Mouse (Mus musculus) embryo, embryonic 10 days (tissue): ENCODE data around the gene Rpl27.
"Not testable (repeated sequence)": the region's sequence is repeated elsewhere in the genome, so short reads cannot be mapped to it uniquely, and the experiment has no call there.

Experiments
- DNase-seq: peaks from one replicate; pipeline ENCODE4 v3.0.0-alpha.2; 2015; ENCODE audit warnings: low spot score

Gene Rpl27

GRCm38 (mm10) chr11:101447786-101448185 lies 5.7 kb downstream of the Rpl27 start:
- no peak for DNase-seq

DNA sequence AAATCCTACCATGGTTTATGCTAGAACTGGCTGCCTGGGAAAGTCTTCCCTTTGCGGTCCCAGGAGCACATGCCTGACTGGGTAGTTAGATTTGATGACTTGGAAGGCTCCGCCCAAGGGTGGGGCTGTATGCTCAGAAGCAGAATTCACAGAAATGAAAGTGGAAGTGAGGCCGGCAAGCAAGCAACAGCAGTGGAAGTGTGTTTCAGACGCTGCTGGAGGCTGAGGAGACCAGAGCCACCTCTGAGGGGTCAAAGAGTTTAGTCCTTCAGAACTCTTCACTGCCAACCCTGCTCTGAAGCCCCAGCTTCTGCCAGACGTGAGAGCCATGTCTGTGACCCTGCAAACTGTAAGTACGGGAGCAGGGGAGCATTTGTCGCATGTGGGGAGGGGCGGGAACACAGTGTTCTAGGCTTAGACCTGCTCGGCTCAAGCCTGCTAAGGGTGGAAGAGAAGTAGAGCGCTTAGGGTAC lies 6.2 kb downstream of the Rpl27 start, which contains the start of gene Ifi35:
TSS of gene Ifi35 (plus strand) at position 134 of the 473 bp plus-strand sequence.
- peak; percentile 57 for DNase-seq

GRCm38 (mm10) chr11:101448899-101449298 lies 6.8 kb downstream of the Rpl27 start:
- no peak for DNase-seq

DNA sequence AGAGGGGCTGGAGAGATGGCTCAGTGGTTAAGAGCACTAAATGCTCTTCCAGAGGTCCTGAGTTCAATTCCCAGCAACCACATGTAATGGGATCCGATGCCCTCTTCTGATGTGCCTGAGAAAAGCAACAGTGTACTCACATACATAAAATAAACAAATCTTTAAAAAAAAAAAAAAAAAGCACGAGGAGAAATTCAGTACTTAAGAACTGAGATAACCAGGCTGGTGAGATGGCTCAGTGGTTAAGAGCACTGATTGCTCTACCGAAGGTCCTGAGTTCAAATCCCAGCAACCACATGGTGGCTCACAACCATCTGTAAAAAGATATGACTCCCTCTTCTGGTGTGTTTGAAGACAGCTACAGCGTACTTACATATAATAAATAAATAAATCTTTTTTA lies 7.5 kb downstream of the Rpl27 start:
- not testable (repeated sequence) for DNase-seq

DNA sequence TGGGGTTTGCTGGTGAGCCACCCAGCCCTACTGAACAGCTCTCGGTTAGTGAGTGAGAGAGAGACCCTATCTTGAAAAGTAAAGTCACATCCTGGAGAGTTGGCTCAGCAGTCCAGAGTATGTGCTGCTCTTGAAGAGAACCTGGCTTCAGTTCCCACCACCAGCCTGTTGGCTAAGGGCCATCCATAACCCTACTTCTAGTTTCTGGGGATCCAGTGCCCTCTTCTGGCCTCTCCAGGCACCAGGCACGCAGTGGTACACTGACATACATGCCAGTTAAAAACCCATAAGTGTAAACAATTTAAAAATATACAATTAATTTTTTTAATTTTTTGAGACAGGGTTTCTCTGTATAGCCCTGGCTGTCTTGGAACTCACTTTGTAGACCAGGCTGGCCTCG lies 8.3 kb downstream of the Rpl27 start:
- no peak for DNase-seq

DNA sequence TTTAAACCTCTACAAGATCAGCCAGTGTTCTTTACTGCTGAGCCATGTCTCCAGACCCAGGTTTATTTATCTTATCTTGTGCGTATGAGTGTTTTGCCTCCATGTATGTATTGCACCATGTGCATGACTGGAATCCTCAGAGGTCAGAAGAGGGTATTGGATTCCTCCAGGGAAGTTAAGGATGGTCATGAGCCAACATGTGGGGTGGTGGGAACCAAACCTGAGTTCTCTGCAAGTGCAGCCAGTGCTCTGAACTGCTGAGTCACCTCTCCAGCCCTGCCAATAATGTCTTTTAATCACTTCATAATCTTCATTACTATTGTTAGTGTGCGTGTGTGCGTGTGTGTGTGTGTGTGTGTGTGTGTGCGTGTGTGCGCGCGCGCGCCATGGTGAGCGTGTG lies 9.4 kb downstream of the Rpl27 start:
- DNase-seq = no peak

- DNase-seq = no peak
Observed at GRCm38 (mm10) chr11:101452093-101452774, 10.1 kb downstream of the Rpl27 start.

- no peak for DNase-seq
Observed at GRCm38 (mm10) chr11:101454702-101455101, 12.6 kb downstream of the Rpl27 start.

DNA sequence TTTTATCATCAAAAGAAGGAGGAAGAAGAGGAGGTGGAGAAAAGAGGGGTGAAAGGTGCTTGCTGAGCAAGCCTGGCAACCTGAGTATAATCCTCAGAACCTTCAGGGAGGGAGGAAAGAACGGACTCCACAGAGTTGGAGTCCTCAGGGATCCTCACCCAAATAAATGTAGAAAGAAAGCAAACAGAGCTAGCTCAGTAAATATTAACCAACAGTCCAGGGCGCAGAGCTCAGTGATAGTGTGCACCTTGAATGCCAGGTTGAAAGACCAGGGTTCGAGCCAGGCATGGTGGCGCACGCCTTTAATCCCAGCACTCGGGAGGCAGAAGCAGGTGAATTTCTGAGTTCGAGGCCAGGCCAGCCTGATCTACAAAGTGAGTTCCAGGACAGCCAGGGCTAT lies 13.5 kb downstream of the Rpl27 start:
- DNase-seq = no peak

DNA sequence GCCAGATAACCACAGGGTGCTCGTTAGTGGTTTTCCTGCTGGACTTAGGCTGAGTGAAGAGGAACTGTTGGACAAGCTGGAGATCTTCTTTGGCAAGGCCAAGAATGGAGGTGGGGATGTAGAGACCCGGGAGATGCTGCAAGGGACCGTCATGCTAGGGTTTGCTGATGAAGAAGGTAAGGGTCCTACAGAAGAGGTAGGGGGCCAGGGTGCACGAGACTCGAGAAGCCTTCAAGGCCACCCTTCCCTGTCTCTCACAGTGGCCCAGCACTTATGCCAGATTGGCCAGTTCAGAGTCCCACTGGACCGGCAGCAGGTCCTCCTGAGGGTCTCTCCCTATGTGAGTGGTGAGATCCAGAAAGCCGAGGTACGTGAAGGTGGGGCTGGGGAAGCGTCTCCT lies 15.5 kb downstream of the Rpl27 start:
- no peak for DNase-seq

DNA sequence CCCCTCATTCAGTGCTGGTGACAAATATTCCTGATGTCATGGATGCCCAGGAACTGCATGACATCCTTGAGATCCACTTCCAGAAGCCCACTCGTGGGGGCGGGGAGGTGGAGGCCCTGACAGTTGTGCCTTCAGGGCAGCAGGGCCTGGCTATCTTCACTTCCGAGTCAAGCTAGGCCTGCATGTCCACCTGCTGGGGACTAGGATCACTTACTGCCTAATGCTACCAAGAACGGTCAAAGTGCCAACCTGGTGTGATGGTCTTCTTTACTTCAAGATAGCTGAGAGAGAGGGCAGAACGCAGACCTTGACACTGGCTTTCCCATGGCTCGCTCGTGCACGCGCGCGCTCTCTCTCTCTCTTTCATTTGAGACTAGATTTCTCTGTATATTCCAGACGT lies 16.1 kb downstream of the Rpl27 start:
- no peak for DNase-seq

DNA sequence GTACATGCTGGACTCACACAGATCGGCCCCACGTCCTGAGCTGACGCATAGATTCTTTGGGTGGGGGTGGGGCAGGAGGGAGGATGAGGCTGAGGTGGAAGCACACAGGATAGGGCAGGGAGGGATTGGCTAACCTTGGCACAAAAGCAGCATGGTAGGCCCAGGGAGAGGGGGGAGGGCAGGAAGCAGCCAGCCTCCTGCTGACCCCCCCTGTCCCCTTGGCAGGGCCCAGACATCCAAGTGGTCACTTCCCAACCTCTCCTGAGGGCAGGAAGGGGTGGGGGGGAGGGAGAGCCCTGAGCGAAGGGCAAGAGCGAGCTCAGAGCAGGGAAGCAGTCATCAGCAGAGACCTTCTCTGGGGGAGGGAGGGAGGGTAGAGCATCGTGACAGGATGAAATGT lies 17.6 kb downstream of the Rpl27 start:
- DNase-seq = no peak

- DNase-seq = no peak
Observed at GRCm38 (mm10) chr11:101460321-101460720, 18.2 kb downstream of the Rpl27 start.

DNA sequence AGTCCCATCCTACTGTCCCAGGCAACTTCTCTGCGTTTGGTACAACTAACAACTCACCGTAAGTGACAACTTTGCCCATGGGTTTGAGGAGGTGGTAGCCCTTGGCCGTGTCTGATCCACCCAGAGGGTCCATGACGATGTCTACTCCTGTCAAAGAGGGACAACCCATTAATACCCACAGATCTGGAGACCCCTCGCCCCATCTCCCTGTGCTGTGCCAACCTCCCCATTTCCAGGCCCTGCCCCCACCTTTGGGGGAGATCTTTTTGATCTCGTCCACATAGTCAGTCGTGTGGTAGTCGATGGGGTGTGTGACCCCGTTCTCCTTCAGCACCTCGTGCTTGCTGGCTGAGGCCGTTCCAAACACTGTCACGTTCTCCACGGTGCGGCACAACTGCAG lies 20.0 kb downstream of the Rpl27 start:
- DNase-seq = no peak

DNA sequence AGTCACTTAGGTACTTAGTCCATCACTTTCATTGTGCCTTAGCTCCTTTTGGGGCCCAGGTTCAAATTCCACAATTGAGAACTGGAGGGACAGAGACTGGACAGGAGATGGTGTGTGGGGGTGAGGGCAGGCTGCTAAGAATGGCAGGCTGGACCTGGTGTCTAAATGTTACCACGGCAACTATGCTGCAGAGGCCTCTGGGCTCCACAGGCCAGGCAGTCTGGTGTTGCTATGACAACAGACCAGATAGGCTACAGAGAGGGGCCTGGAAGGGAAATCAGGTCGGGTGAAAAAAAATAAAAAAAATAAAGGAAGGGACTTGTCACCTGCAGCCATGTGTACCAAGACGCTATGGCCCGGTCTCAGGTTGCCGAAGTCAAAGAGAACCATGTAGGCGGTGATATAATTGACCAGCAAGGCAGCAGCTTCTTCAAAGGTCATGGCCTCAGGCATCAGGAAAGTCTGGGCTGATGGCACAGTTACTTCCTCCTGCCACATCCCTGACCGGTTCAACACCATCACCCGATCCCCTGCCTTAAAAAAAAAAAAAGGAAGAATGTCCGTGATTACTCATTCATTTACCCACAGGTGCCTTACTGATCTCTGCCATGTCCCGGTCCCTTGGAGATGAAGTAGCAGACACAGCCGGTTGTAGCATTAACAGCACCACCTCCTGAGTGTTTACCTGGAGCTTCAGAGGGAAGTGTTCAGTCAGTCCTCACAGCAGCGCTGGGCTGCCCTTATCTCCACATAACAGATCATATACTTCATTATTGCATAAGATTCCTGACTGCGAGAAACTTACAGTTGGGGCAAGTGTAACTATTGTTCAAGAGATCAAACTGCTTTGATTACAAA lies 20.7 kb downstream of the Rpl27 start:
- DNase-seq = peak; percentile 84

DNA sequence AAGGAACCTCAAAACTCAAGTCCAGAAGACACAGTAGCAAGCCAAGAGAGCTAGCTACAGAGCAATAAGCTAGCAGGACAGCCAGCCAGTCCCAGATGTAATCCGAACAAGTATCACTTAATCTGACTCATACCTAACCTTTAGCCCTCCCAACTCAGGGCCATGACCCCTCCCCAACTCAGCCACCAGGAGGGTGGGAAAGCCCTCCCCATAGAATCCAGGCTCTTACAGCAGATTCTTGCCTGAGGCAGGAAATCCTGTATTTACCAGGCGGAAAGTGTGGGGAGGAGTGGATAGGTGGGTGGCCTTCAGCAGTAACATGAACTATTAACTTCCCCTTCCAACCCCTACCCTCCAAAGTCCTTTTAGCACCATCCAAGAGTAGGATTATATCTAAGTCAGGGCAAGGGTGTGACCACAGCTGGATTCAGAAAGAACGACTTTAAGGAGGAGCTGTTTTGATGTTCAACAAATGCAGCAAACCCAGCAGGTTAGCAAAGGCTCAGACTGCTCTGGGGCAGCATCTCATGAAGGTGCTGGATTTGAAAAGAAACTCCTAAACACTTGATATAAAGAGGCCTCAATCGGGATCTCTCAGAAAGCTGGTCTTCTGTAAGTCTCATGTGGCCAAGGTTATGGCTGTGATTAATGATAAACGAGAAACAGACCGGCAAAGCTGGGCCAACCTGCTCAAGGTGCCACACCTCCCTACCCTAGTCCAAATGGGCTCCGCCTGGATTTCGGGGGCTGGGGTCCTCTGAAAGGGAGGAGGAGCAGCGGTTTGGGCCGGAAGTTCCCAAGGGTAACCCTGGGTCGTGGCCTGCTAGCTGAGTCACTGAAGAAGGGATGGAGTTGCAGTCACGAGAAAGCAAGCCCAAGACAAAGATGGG lies 22.4 kb downstream of the Rpl27 start, which contains the start of gene Rnd2:
TSS of gene Rnd2 (plus strand) at position 789 of the 890 bp plus-strand sequence.
- no peak for DNase-seq

DNA sequence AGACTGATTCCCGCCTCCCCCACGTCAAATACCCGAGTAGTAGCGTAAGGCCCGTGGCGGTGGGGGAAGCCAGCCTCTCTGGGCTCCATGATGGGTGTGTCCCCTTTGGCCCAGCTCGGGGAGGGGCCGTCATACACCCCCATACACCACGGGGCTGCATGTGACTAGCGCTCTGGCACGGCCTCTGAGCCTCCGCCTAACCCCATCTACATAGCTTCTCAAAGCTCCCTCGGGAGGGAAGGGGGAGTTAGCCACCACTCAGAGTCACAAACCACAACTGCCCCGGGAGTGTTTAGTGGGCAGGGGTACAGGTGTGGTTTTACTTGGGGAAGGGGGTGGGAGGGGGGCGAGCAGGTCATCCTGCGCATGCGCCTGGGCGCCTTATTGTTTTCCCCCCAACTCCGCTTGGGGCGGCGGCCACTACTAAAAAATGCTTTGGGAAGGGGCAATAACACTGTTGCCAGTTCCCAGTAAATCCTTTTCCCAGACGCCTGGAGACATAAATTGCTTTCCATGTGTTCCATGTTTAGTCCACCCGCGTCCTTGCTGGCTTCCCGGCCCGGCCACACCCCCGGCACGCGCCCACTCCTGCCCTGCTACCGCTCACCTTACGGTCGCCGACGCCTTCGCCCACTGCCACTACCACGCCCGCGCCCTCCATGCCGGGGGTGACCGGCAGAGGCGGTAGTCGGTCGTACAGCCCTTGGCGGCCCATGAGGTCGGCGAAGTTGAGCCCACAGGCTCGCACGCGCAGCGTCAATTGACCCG lies 23.2 kb downstream of the Rpl27 start:
- peak; percentile 66 for DNase-seq

DNA sequence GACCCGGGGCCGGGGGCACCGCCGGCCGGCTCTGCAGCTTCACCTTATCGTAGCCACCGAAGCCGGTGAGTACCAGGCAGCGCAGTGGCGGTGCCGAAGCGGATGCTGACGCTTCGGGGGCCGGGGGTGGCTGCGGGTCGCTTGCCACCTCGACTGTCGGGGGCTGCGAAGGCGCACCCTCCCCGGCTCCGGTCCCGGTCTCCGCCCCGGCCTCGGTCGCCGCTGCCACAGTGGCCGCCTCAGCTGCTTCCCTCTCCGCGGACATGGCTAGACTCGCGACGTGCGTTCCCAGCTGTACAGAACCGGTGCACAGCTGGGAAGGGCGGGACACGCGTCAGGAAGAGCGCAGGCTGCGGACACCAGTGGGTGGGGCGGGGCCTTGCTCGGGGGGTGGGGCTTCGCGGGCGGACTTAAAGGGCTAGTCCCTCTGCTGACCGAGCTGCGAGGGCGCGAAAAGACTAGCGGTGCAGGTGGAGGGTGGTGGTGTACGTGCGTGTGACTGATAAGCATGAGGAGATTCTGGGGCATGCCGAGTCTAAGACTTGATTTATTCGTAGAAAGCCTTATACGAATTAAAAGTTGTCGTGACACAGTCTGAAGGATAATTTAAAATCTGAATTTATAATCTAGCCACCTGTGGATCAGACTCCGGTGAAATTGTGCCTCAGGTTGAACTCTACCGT lies 23.9 kb downstream of the Rpl27 start, which contains the start of gene Vat1:
TSS of gene Vat1 (minus strand) at position 362 of the 683 bp plus-strand sequence.
- peak; percentile 63 for DNase-seq

GRCm38 (mm10) chr11:101466552-101466950 lies 24.5 kb downstream of the Rpl27 start:
- DNase-seq = not testable (repeated sequence)

- peak; percentile 77 for DNase-seq
Observed at GRCm38 (mm10) chr11:101467477-101468262, 25.6 kb downstream of the Rpl27 start.
